Mouse (Mus musculus) lung, postnatal 0 days (tissue): ENCODE results near the gene Klra4. TPM values are rescaled to one million over a fixed set of nuclear protein-coding genes. Genes with fewer than 3 reads are reported as not detected.
"Not testable (repeated sequence)": the region's sequence is repeated elsewhere in the genome, so short reads cannot be mapped to it uniquely, and the experiment has no call there.

Experiments used
- ATAC-seq: fragments of 200-750 bp; cut with Nextera tagmentation; 2 replicates; pipeline ENCODE4 v1.8.0; 2017; ENCODE audit warnings: moderate library complexity
- DNase-seq: peaks from one replicate; pipeline ENCODE4 v3.0.0-alpha.2; 2016; ENCODE audit warnings: low spot score
- H3K27ac ChIP-seq: fragments of 300-500 bp; sonication (generic); 2 replicates; pipeline ENCODE4 v1.5.1; 2014; ENCODE audit warnings: antibody characterized with exemption, mild to moderate bottlenecking, low read length, mixed read lengths
- H3K27me3 ChIP-seq: fragments of 300-500 bp; sonication (generic); replicated peaks from 2 replicates; pipeline ENCODE4 v1.6.1; 2014; ENCODE audit warnings: low read length, mixed read lengths; ENCODE audit not compliant: insufficient read depth
- H3K36me3 ChIP-seq: fragments of 300-500 bp; sonication (generic); 2 replicates; pipeline ENCODE4 v1.6.1; 2014; ENCODE audit warnings: low read length, mixed read lengths; ENCODE audit not compliant: insufficient read depth
- H3K4me1 ChIP-seq: fragments of 300-500 bp; sonication (generic); 2 replicates; pipeline ENCODE4 v1.6.1; 2014; ENCODE audit warnings: antibody characterized with exemption, low read depth, low read length, mixed read lengths; ENCODE audit not compliant: insufficient read depth
- H3K4me2 ChIP-seq: fragments of 300-500 bp; sonication (generic); replicated peaks from 2 replicates; pipeline ENCODE4 v1.6.1; 2014; ENCODE audit warnings: low read depth, mild to moderate bottlenecking, low read length, moderate library complexity, mixed read lengths
- H3K4me3 ChIP-seq: fragments of 300-500 bp; sonication (generic); 2 replicates; pipeline ENCODE4 v1.5.1; 2014; ENCODE audit warnings: low read depth, low read length
- H3K9ac ChIP-seq: fragments of 300-500 bp; sonication (generic); replicated peaks from 2 replicates; pipeline ENCODE4 v1.6.1; 2014; ENCODE audit warnings: low read depth, mild to moderate bottlenecking
- H3K9me3 ChIP-seq: fragments of 300-500 bp; sonication (generic); 2 replicates; pipeline ENCODE4 v1.6.1; 2016; ENCODE audit warnings: low read length, mixed read lengths
- CTCF ChIP-seq: IDR thresholded peaks from 2 replicates; pipeline ENCODE4 v1.5.1; 2016; ENCODE audit warnings: antibody characterized with exemption, mild to moderate bottlenecking
- EP300 ChIP-seq: IDR thresholded peaks from 2 replicates; pipeline ENCODE4 v1.6.1; 2016; ENCODE audit warnings: antibody characterized with exemption, mild to moderate bottlenecking, control low read depth
- WGBS: fragments of 180-500 bp; shearing (Covaris S2); extraction: QIAGEN DNeasy Blood & Tissue Kit; methylation state at CpG from one replicate; pipeline ENCODE4 v1.1.7; 2014; 5-methylcytosine and 5-hydroxymethylcytosine counted together
- polyA plus RNA-seq: library from polyadenylated mRNA; unstranded; fragments of >200 nt; fragmentation: Nextera tagmentation; extraction: Ambion mirVana; gene quantifications from 2 replicates; pipeline ENCODE4 v1.2.1, GENCODE M21; 2015

Gene Klra4
- polyA plus RNA-seq = not detected in 2 replicates

GRCm38 (mm10) chr6:130067171-130067570, at the start of gene Klra4:
TSS of gene Klra4 (minus strand) at chr6:130067271.
- not testable (repeated sequence) for H3K36me3 ChIP-seq, H3K27me3 ChIP-seq, DNase-seq, H3K4me1 ChIP-seq, H3K9me3 ChIP-seq, H3K27ac ChIP-seq, H3K4me2 ChIP-seq, H3K9ac ChIP-seq, H3K4me3 ChIP-seq, ATAC-seq
- 43% methylated on average over 1 of the region's 1 CpGs for WGBS

GRCm38 (mm10) chr6:130110485-130110884, 43.4 kb upstream of the Klra4 start:
- TF ChIP-seq CTCF = no peak
- Histone ChIP-seq H3K4me2 (no peak overlapping the region), H3K4me1 (no peaks in the 10 kb centered on the region), H3K9ac (no peak overlapping the region), H3K4me3 (no peak overlapping the region), H3K9me3 (no peaks in the 10 kb centered on the region), H3K27me3 (no peaks in the 10 kb centered on the region), H3K27ac (no peak overlapping the region), H3K36me3 (no peaks in the 10 kb centered on the region)
- 70% methylated on average over 1 of the region's 1 CpGs for WGBS
- ATAC-seq (no peak), DNase-seq (no peak)

GRCm38 (mm10) chr6:130102743-130103142, 35.7 kb upstream of the Klra4 start:
- not testable (repeated sequence) for ATAC-seq, H3K4me2 ChIP-seq, H3K9ac ChIP-seq, H3K27ac ChIP-seq, H3K9me3 ChIP-seq, H3K36me3 ChIP-seq, H3K27me3 ChIP-seq, DNase-seq, H3K4me3 ChIP-seq, H3K4me1 ChIP-seq
- WGBS = 80% methylated on average over 3 of the region's 3 CpGs

GRCm38 (mm10) chr6:130092336-130092948, 25.4 kb upstream of the Klra4 start:
- no peak for DNase-seq
- no peaks in the 10 kb centered on the region for H3K36me3 ChIP-seq
- no peak overlapping the region for H3K27ac ChIP-seq
- H3K9ac ChIP-seq = no peak overlapping the region
- TF ChIP-seq CTCF = no peak
- TF ChIP-seq EP300 = no peak
- no peak overlapping the region for H3K4me3 ChIP-seq
- no peak for ATAC-seq
- H3K27me3 ChIP-seq = no peaks in the 10 kb centered on the region
- 70% methylated on average over 5 of the region's 5 CpGs for WGBS
- no peak overlapping the region for H3K4me2 ChIP-seq
- no peaks in the 10 kb centered on the region for H3K4me1 ChIP-seq
- H3K9me3 ChIP-seq = no peaks in the 10 kb centered on the region

- Histone ChIP-seq H3K4me2 (no peak overlapping the region), H3K9me3 (no peaks in the 10 kb centered on the region; the same call in 1 of the 2 replicates), H3K27me3 (no peaks in the 10 kb centered on the region), H3K4me3 (no peak overlapping the region), H3K9ac (no peak overlapping the region), H3K27ac (no peak overlapping the region), H3K4me1 (no peaks in the 10 kb centered on the region), H3K36me3 (no peaks in the 10 kb centered on the region)
- 68% methylated on average over 5 of the region's 5 CpGs for WGBS
- TF ChIP-seq CTCF (no peak), EP300 (no peak)
- ATAC-seq (no peak), DNase-seq (no peak)
Measured at GRCm38 (mm10) chr6:130065196-130065595, 1.9 kb downstream of the Klra4 start.

- DNase-seq, ATAC-seq: not testable (repeated sequence)
- 40% methylated on average over 4 of the region's 4 CpGs for WGBS
Measured at GRCm38 (mm10) chr6:130035146-130035545, 31.9 kb downstream of the Klra4 start.

GRCm38 (mm10) chr6:130031493-130032089, 35.5 kb downstream of the Klra4 start:
- H3K4me3 ChIP-seq = not testable (repeated sequence)

More at GRCm38 (mm10) chr6:130035146-130035545, 31.9 kb downstream of the Klra4 start:
- not testable (repeated sequence) for H3K4me3 ChIP-seq, H3K36me3 ChIP-seq, H3K4me2 ChIP-seq, H3K9me3 ChIP-seq, H3K27me3 ChIP-seq, H3K27ac ChIP-seq, H3K9ac ChIP-seq, H3K4me1 ChIP-seq

More at GRCm38 (mm10) chr6:130031493-130032089, 35.5 kb downstream of the Klra4 start:
- H3K4me1 ChIP-seq, H3K9ac ChIP-seq, DNase-seq, H3K4me2 ChIP-seq, H3K9me3 ChIP-seq, ATAC-seq, H3K36me3 ChIP-seq, H3K27me3 ChIP-seq, H3K27ac ChIP-seq: not testable (repeated sequence)
